Mouse (Mus musculus) ES-Bruce4 (cell line): ENCODE data around the gene Il10rb.

Experiments used
- CTCF ChIP-seq: IDR thresholded peaks from one replicate; pipeline ENCODE4 v1.8.1; 2011; ENCODE audit warnings: low read depth, low read length
- EP300 ChIP-seq: IDR thresholded peaks from 2 replicates; pipeline ENCODE4 v1.6.1; 2011; ENCODE audit warnings: low read depth, low read length; ENCODE audit not compliant: insufficient read depth

DNA sequence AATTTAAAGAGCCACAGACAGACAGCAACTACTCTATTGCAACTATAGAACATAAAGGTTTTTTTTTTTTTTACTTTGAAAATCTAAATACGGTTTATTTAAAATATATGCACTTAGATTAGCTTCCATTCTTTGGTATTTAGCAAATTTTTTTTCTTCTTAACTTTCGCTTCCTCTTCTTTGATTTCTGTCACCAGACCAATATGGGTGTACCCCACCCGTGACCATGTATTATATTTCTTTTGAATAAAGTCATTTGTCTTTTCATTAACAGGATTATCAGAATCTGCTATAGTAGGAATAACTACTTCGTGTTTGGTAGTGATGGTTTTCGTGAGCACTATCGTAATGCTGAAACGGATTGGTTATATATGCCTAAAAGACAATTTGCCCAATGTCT is 7.0 kb upstream of the Il10rb start:
- no peak for TF ChIP-seq CTCF
- TF ChIP-seq EP300, result no peak
